Mouse (Mus musculus) hindbrain, embryonic 11.5 days (tissue): ENCODE results near the gene Spata45. TPM values are rescaled to one million over a fixed set of nuclear protein-coding genes. Genes with fewer than 3 reads are reported as not detected.
"Not testable (repeated sequence)": the region's sequence is repeated elsewhere in the genome, so short reads cannot be mapped to it uniquely, and the experiment has no call there.

Experiments used
- ATAC-seq: fragments of 200-750 bp; cut with Nextera tagmentation; 2 replicates; pipeline ENCODE4 v1.8.0; 2017; ENCODE audit warnings: mild to moderate bottlenecking, moderate TSS enrichment, moderate library complexity; ENCODE audit not compliant: low FRiP score
- DNase-seq: peaks from one replicate; pipeline ENCODE4 v3.0.0-alpha.2; 2015; ENCODE audit warnings: low spot score
- H3K27ac ChIP-seq: fragments of 300-500 bp; sonication (generic); 2 replicates; pipeline ENCODE4 v1.5.1; 2014; ENCODE audit warnings: mild to moderate bottlenecking, low read depth, low read length
- H3K27me3 ChIP-seq: fragments of 300-500 bp; sonication (generic); 2 replicates; pipeline ENCODE4 v1.6.1; 2014; ENCODE audit warnings: mild to moderate bottlenecking, low read length, moderate library complexity, mixed read lengths; ENCODE audit not compliant: control insufficient read depth, insufficient read depth
- H3K36me3 ChIP-seq: fragments of 300-500 bp; sonication (generic); 2 replicates; pipeline ENCODE4 v1.6.1; 2014; ENCODE audit warnings: mild to moderate bottlenecking, low read length, moderate library complexity, mixed read lengths; ENCODE audit not compliant: control insufficient read depth, insufficient read depth
- H3K4me1 ChIP-seq: fragments of 300-500 bp; sonication (generic); replicated peaks from 2 replicates; pipeline ENCODE4 v1.6.1; 2014; ENCODE audit warnings: low read length, mixed read lengths; ENCODE audit not compliant: control insufficient read depth, insufficient read depth
- H3K4me2 ChIP-seq: fragments of 300-500 bp; sonication (generic); replicated peaks from 2 replicates; pipeline ENCODE4 v1.6.1; 2014; ENCODE audit warnings: mild to moderate bottlenecking, low read depth, low read length
- H3K4me3 ChIP-seq: fragments of 300-500 bp; sonication (generic); 2 replicates; pipeline ENCODE4 v1.5.1; 2014; ENCODE audit warnings: low read depth, low read length
- H3K9ac ChIP-seq: fragments of 300-500 bp; sonication (generic); 2 replicates; pipeline ENCODE4 v1.6.1; 2014; ENCODE audit warnings: low read depth, low read length
- H3K9me3 ChIP-seq: fragments of 300-500 bp; sonication (generic); 2 replicates; pipeline ENCODE4 v1.6.1; 2016; ENCODE audit warnings: low read length; ENCODE audit not compliant: control insufficient read depth
- WGBS: fragments of 180-500 bp; shearing (Covaris S2); extraction: QIAGEN DNeasy Blood & Tissue Kit; methylation state at CpG from one replicate; pipeline ENCODE4 v1.1.7; 2014; 5-methylcytosine and 5-hydroxymethylcytosine counted together
- polyA plus RNA-seq: library from polyadenylated mRNA; unstranded; fragments of >200 nt; fragmentation: Nextera tagmentation; extraction: Ambion mirVana; gene quantifications from 2 replicates; pipeline ENCODE4 v1.2.1, GENCODE M21; 2014

Gene Spata45
- polyA plus RNA-seq, 1 experiment from 2014 or later: not detected

GRCm38 (mm10) chr1:191030182-191030581 is 6.3 kb upstream of the Spata45 start:
- Histone ChIP-seq H3K9ac (no peak overlapping the region), H3K4me2 (no peak overlapping the region), H3K27me3 (no peaks in the 10 kb centered on the region), H3K36me3 (no peaks in the 10 kb centered on the region), H3K4me1 (no peaks in the 10 kb centered on the region), H3K9me3 (no peaks in the 10 kb centered on the region), H3K27ac (no peak overlapping the region), H3K4me3 (no peak overlapping the region)
- ATAC-seq: no peak
- WGBS: 67% methylated on average over 10 of the region's 10 CpGs
- no peak for DNase-seq

- ATAC-seq, H3K36me3 ChIP-seq, H3K27ac ChIP-seq, H3K4me1 ChIP-seq, H3K4me3 ChIP-seq, H3K9me3 ChIP-seq, H3K9ac ChIP-seq, DNase-seq, H3K27me3 ChIP-seq, H3K4me2 ChIP-seq: not testable (repeated sequence)
- 81% methylated on average over 6 of the region's 6 CpGs for WGBS
Observed at GRCm38 (mm10) chr1:191030922-191031425, 5.5 kb upstream of the Spata45 start.

- no peaks in the 10 kb centered on the region for H3K36me3 ChIP-seq
- peak; percentile 13 for DNase-seq
- no peak overlapping the region for H3K4me3 ChIP-seq
- no peak overlapping the region for H3K27ac ChIP-seq
- no peak for ATAC-seq
- H3K9ac ChIP-seq: no peak overlapping the region
- H3K4me2 ChIP-seq: no peak overlapping the region
- H3K9me3 ChIP-seq: no peaks in the 10 kb centered on the region
- H3K27me3 ChIP-seq: no peaks in the 10 kb centered on the region
- 38% methylated on average over 4 of the region's 4 CpGs for WGBS
- H3K4me1 ChIP-seq: no peaks in the 10 kb centered on the region
Observed at GRCm38 (mm10) chr1:191035649-191036048, 790 bp upstream of the Spata45 start.

GRCm38 (mm10) chr1:191037999-191038398 is 1.6 kb downstream of the Spata45 start:
- 92% methylated on average over 4 of the region's 4 CpGs for WGBS
- no peaks in the 10 kb centered on the region for H3K9me3 ChIP-seq
- no peak overlapping the region for H3K27ac ChIP-seq
- H3K9ac ChIP-seq: no peak overlapping the region
- H3K36me3 ChIP-seq: no peaks in the 10 kb centered on the region
- no peak overlapping the region for H3K4me3 ChIP-seq
- ATAC-seq (no peak), DNase-seq (no peak)
- H3K27me3 ChIP-seq: no peaks in the 10 kb centered on the region
- H3K4me2 ChIP-seq: no peak overlapping the region
- H3K4me1 ChIP-seq: no peaks in the 10 kb centered on the region

GRCm38 (mm10) chr1:191041352-191041751 is 4.9 kb downstream of the Spata45 start:
- no peak overlapping the region for H3K4me2 ChIP-seq
- no peaks in the 10 kb centered on the region for H3K27me3 ChIP-seq
- ATAC-seq: no peak
- no peaks in the 10 kb centered on the region for H3K9me3 ChIP-seq
- no peak for DNase-seq
- no peak overlapping the region for H3K9ac ChIP-seq
- no peaks in the 10 kb centered on the region for H3K36me3 ChIP-seq
- no peaks in the 10 kb centered on the region for H3K4me1 ChIP-seq
- H3K4me3 ChIP-seq: no peak overlapping the region
- H3K27ac ChIP-seq: no peak overlapping the region

- ATAC-seq (no peak), DNase-seq (no peak)
- Histone ChIP-seq H3K9me3 (no peaks in the 10 kb centered on the region), H3K27ac (no peak overlapping the region), H3K9ac (no peak overlapping the region), H3K27me3 (no peaks in the 10 kb centered on the region), H3K36me3 (no peaks in the 10 kb centered on the region), H3K4me3 (no peak overlapping the region), H3K4me1 (no peaks in the 10 kb centered on the region), H3K4me2 (no peak overlapping the region)
- whole genome bisulfite sequencing: 83% methylated on average over 5 of the region's 5 CpGs
Observed at GRCm38 (mm10) chr1:191042106-191042505, 5.7 kb downstream of the Spata45 start.

- Histone ChIP-seq H3K9ac (no peak overlapping the region), H3K4me3 (no peak overlapping the region), H3K9me3 (no peaks in the 10 kb centered on the region), H3K4me1 (no peaks in the 10 kb centered on the region), H3K36me3 (no peaks in the 10 kb centered on the region), H3K27me3 (no peaks in the 10 kb centered on the region), H3K27ac (no peak overlapping the region), H3K4me2 (no peak overlapping the region)
- DNase-seq (no peak), ATAC-seq (no peak)
- WGBS: 91% methylated on average over 3 of the region's 3 CpGs
Observed at GRCm38 (mm10) chr1:191042688-191043087, 6.2 kb downstream of the Spata45 start.

- Histone ChIP-seq H3K4me3 (no peak overlapping the region), H3K9me3 (no peaks in the 10 kb centered on the region), H3K9ac (no peak overlapping the region), H3K4me2 (no peak overlapping the region), H3K4me1 (no peaks in the 10 kb centered on the region), H3K27ac (no peak overlapping the region), H3K27me3 (no peaks in the 10 kb centered on the region), H3K36me3 (no peaks in the 10 kb centered on the region)
- ATAC-seq (no peak), DNase-seq (no peak)
- 84% methylated on average over 2 of the region's 2 CpGs for WGBS
Observed at GRCm38 (mm10) chr1:191045264-191045663, 8.8 kb downstream of the Spata45 start.

- ATAC-seq: no peak
- WGBS: 70% methylated on average over 7 of the region's 7 CpGs
- no peak overlapping the region for H3K4me2 ChIP-seq
Observed at GRCm38 (mm10) chr1:191046231-191046824, 9.9 kb downstream of the Spata45 start.

More at GRCm38 (mm10) chr1:191046231-191046824, 9.9 kb downstream of the Spata45 start:
- H3K9me3 ChIP-seq: no peaks in the 10 kb centered on the region
- H3K27ac ChIP-seq: no peak overlapping the region
- no peak overlapping the region for H3K9ac ChIP-seq
- H3K27me3 ChIP-seq: no peaks in the 10 kb centered on the region
- DNase-seq: no peak
- H3K4me1 ChIP-seq: no peaks in the 10 kb centered on the region
- no peaks in the 10 kb centered on the region for H3K36me3 ChIP-seq
- H3K4me3 ChIP-seq: no peak overlapping the region
